In genomic region chr1:186189390-186189789, GRCm38 (mm10) we compare ENCODE assay signal across 9 mouse cellular contexts.
A peak's percentile ranks its signal among the peaks of the same experiment; 100 is the strongest.
DNase-seq lines count a peak whose midpoint lies in the region; ATAC-seq lines count a peak whose summit lies in the region.
"Had no signal": no experiment of that assay in that cellular context is flagged by ENCODE, and none has a peak within 500 bp of the region (broad histone marks: within the 10 kb centered on the region; RNA-seq: fewer than 3 reads in every experiment).

No protein-coding gene starts in this region.

- H3K4me1 ChIP-seq in limb, embryonic 13.5 days, result peaks cover 12% of the 10 kb centered on the region; the same call in 1 of the 2 replicates
- H3K4me1 ChIP-seq: neural tube, embryonic 13.5 days had no signal

- WGBS in limb, embryonic 13.5 days, result 54% methylated on average over 11 of the region's 11 CpGs

- no peaks in the 10 kb centered on the region for H3K9me3 ChIP-seq in limb, embryonic 13.5 days
- H3K9me3 ChIP-seq: neural tube, embryonic 13.5 days had no signal

- peak; percentile 5 for DNase-seq in testis, postnatal 14 days (ENCODE audit: low spot score)
- DNase-seq in testis, postnatal 10 days (ENCODE audit: low spot score), result no peak
- peak; percentile 34 to 59 for DNase-seq in heart, adult 9 months (ENCODE audit: low spot score in 2 of 2)
- no peak for DNase-seq in liver
- no peak for DNase-seq in thymus, postnatal 4 days

- no peaks in the 10 kb centered on the region for H3K36me3 ChIP-seq in limb, embryonic 13.5 days
- H3K36me3 ChIP-seq: neural tube, embryonic 13.5 days had no signal

- H3K27ac ChIP-seq in limb, embryonic 13.5 days, result peak overlapping the region; percentile 8; the same call in 1 of the 2 replicates
- H3K27ac ChIP-seq: left cerebral cortex, adult 2 months; neural tube, embryonic 13.5 days had no signal

- H3K4me2 ChIP-seq in limb, embryonic 13.5 days (replicated peaks), result no peak overlapping the region
- H3K4me2 ChIP-seq: neural tube, embryonic 13.5 days had no signal

- H3K4me3 ChIP-seq in limb, embryonic 13.5 days, result no peak overlapping the region
- H3K4me3 ChIP-seq: left cerebral cortex, adult 2 months; neural tube, embryonic 13.5 days had no signal

- H3K9ac ChIP-seq in limb, embryonic 13.5 days, result no peak overlapping the region
- H3K9ac ChIP-seq: neural tube, embryonic 13.5 days had no signal

- no peaks in the 10 kb centered on the region for H3K27me3 ChIP-seq in limb, embryonic 13.5 days
- H3K27me3 ChIP-seq: neural tube, embryonic 13.5 days had no signal

- ATAC-seq in limb, embryonic 13.5 days (ENCODE audit: low FRiP score, low read depth), result no peak
- ATAC-seq in megakaryocyte-erythroid progenitor cell, adult 5-6 weeks (replicated peaks; ENCODE audit: low FRiP score, low TSS enrichment, poor library complexity, severe bottlenecking), result no peak

Comparison
In these comparisons a context has a peak if more than half of its experiments do, and no peak if none do; other contexts are left out.
1. DNase-seq: peak in testis, postnatal 14 days (single experiment) and heart, adult 9 months (2 of 2); none in testis, postnatal 10 days (single experiment), liver (single experiment) and thymus, postnatal 4 days (single experiment).